Mouse (Mus musculus): ENCODE results near the gene Nedd4. TPM values are rescaled to one million over a fixed set of nuclear protein-coding genes. Genes with fewer than 3 reads are reported as not detected.

Nedd4 gene
- total RNA-seq, 2 experiments from 2014 or later: 338 to 346 TPM

GRCm38 (mm10) chr9:72763050-72763718 is 101.0 kb downstream of the Nedd4 start:
- intact Hi-C loops (cut with DNase I): no loop called here
- no peak for DNase-seq (ENCODE audit: extremely low spot score in 1 of 2, low spot score in 2 of 2)

GRCm38 (mm10) chr9:72766789-72767349 is 104.7 kb downstream of the Nedd4 start:
- DNase-seq (ENCODE audit: extremely low spot score in 1 of 2, low spot score in 2 of 2): peak; percentile 87 to 92
- intact Hi-C loops (cut with DNase I): loop anchor here (5.0 kb wide), 2 partner anchors 40 to 115 kb away; partner anchors contain the start of gene Prtg

GRCm38 (mm10) chr9:72775022-72775421 is 112.9 kb downstream of the Nedd4 start:
- intact Hi-C loops (cut with DNase I): no loop called here
- no peak for DNase-seq (ENCODE audit: extremely low spot score in 1 of 2, low spot score in 2 of 2)

GRCm38 (mm10) chr9:72779004-72779403 is 116.9 kb downstream of the Nedd4 start:
- DNase-seq (ENCODE audit: extremely low spot score in 1 of 2, low spot score in 2 of 2): no peak
- intact Hi-C loops (cut with DNase I): no loop called here

GRCm38 (mm10) chr9:72779733-72780132 is 117.6 kb downstream of the Nedd4 start:
- no peak for DNase-seq (ENCODE audit: extremely low spot score in 1 of 2, low spot score in 2 of 2)
- intact Hi-C loops (cut with DNase I): no loop called here

GRCm38 (mm10) chr9:72780694-72781093 is 118.5 kb downstream of the Nedd4 start:
- intact Hi-C loops (cut with DNase I): no loop called here
- DNase-seq (ENCODE audit: extremely low spot score in 1 of 2, low spot score in 2 of 2): no peak

- DNase-seq (ENCODE audit: extremely low spot score in 1 of 2, low spot score in 2 of 2): no peak
- intact Hi-C loops (cut with DNase I): no loop called here
Measured at GRCm38 (mm10) chr9:72781466-72781865, 119.3 kb downstream of the Nedd4 start.

- intact Hi-C loops (cut with DNase I): no loop called here
- DNase-seq (ENCODE audit: extremely low spot score in 1 of 2, low spot score in 2 of 2): no peak
Measured at GRCm38 (mm10) chr9:72782121-72782520, 120.0 kb downstream of the Nedd4 start.

- no peak for DNase-seq (ENCODE audit: extremely low spot score in 1 of 2, low spot score in 2 of 2)
- intact Hi-C loops (cut with DNase I): no loop called here
Measured at GRCm38 (mm10) chr9:72787732-72788131, 125.6 kb downstream of the Nedd4 start.

GRCm38 (mm10) chr9:72790530-72791212 is 128.5 kb downstream of the Nedd4 start:
- DNase-seq (ENCODE audit: extremely low spot score in 1 of 2, low spot score in 2 of 2): no peak
- intact Hi-C loops (cut with DNase I): no loop called here

- no peak for DNase-seq (ENCODE audit: extremely low spot score in 1 of 2, low spot score in 2 of 2)
- intact Hi-C loops (cut with DNase I): no loop called here
Measured at GRCm38 (mm10) chr9:72791213-72791582, 129.1 kb downstream of the Nedd4 start.

GRCm38 (mm10) chr9:72791681-72792080 is 129.5 kb downstream of the Nedd4 start:
- intact Hi-C loops (cut with DNase I): no loop called here
- peak in 1 of 2 experiments; percentile 37 for DNase-seq (ENCODE audit: extremely low spot score in 1 of 2, low spot score in 2 of 2)

GRCm38 (mm10) chr9:72795243-72795642 is 133.1 kb downstream of the Nedd4 start:
- intact Hi-C loops (cut with DNase I): no loop called here
- no peak for DNase-seq (ENCODE audit: extremely low spot score in 1 of 2, low spot score in 2 of 2)

- peak in 1 of 2 experiments; percentile 32 for DNase-seq (ENCODE audit: extremely low spot score in 1 of 2, low spot score in 2 of 2)
- intact Hi-C loops (cut with DNase I): no loop called here
Measured at GRCm38 (mm10) chr9:72797136-72797621, 135.0 kb downstream of the Nedd4 start.

Other genes with a start within 250 kb of the Nedd4 start
- 1 to 10 TPM; 1.2 to 1.7 TPM for gene Mns1, start 224.3 kb upstream of the Nedd4 start, total RNA-seq (2021)
- 10 to 100 TPM; 12.5 to 13.2 TPM for gene Tex9, start 170.1 kb upstream of the Nedd4 start, total RNA-seq (2021)
- 10 to 100 TPM; 35.0 to 37.4 TPM for gene Rfx7, start 130.1 kb upstream of the Nedd4 start, total RNA-seq (2021)
- under 1 TPM; 0.63 to 0.66 TPM for gene Prtg, start 144.5 kb downstream of the Nedd4 start, total RNA-seq (2021)

Data from left cerebral cortex, postnatal 10 days (tissue).